Mouse (Mus musculus) mammary gland, adult 2 months (tissue): ENCODE measurements around the gene Shank3. TPM values are rescaled to one million over a fixed set of nuclear protein-coding genes. Genes with fewer than 3 reads are reported as not detected.

Source experiments
- polyA plus RNA-seq: library from polyadenylated mRNA; depleted of rRNA; stranded (reverse); fragments of >200 nt; gene quantifications from 2 replicates; pipeline ENCODE4 v1.2.3, GENCODE M21; 2012; ENCODE audit warnings: low replicate concordance; rRNA removed

The Shank3 gene
- 29.5 and 55.8 TPM in 2 replicates for polyA plus RNA-seq

GRCm38 (mm10) chr15:89498961-89499688, at the start of gene Shank3:
TSS of gene Shank3 (plus strand) at chr15:89499623.

GRCm38 (mm10) chr15:89453865-89454478, 45.5 kb upstream of the Shank3 start, which contains the start of gene Mapk8ip2:
TSS of gene Mapk8ip2 (plus strand) at chr15:89453913.

GRCm38 (mm10) chr15:89477091-89477491, 22.3 kb upstream of the Shank3 start, which contains the start of gene Arsa:
TSS of gene Arsa (minus strand) at chr15:89477425.

GRCm38 (mm10) chr15:89568114-89568513, 68.7 kb downstream of the Shank3 start, which contains the start of gene Acr:
TSS of gene Acr (plus strand) at chr15:89568326.

GRCm38 (mm10) chr15:89591723-89592455, 92.5 kb downstream of the Shank3 start, which contains the start of gene Rabl2:
TSS of gene Rabl2 (minus strand) at chr15:89591923.

Other genes with a start within 250 kb of the Shank3 start
- 309 and 314 TPM in 2 replicates for gene Sbf1, start 184.3 kb upstream of the Shank3 start, polyA plus RNA-seq
- 1.6 and 3.6 TPM in 2 replicates for gene Adm2, start 176.9 kb upstream of the Shank3 start, polyA plus RNA-seq
- gene Miox, start 165.2 kb upstream of the Shank3 start, polyA plus RNA-seq = 0.23 and 0.49 TPM in 2 replicates
- 51.5 and 67.3 TPM in 2 replicates for gene Lmf2, start 144.0 kb upstream of the Shank3 start, polyA plus RNA-seq
- 133 and 153 TPM in 2 replicates for gene Ncaph2, start 143.9 kb upstream of the Shank3 start, polyA plus RNA-seq
- 38.4 and 47.4 TPM in 2 replicates for gene Sco2, start 125.8 kb upstream of the Shank3 start, polyA plus RNA-seq
- 1.5 and 10.2 TPM in 2 replicates for gene Tymp, start 122.6 kb upstream of the Shank3 start, polyA plus RNA-seq
- 5.0 TPM in 2 replicates for gene Odf3b, start 120.3 kb upstream of the Shank3 start, polyA plus RNA-seq
- gene Klhdc7b, start 114.7 kb upstream of the Shank3 start, polyA plus RNA-seq = 0.02 TPM in 1 of 2 replicates, not detected in the other
- gene Syce3, start 89.1 kb upstream of the Shank3 start, polyA plus RNA-seq = not detected in 2 replicates
- gene Cpt1b, start 73.8 kb upstream of the Shank3 start, polyA plus RNA-seq = 40.4 and 302 TPM in 2 replicates
- gene C730034F03Rik, start 70.0 kb upstream of the Shank3 start, polyA plus RNA-seq = 0.65 and 1.2 TPM in 2 replicates
- gene Gm44502, start 69.9 kb upstream of the Shank3 start, polyA plus RNA-seq = 1.0 and 5.6 TPM in 2 replicates
- gene Chkb, start 69.7 kb upstream of the Shank3 start, polyA plus RNA-seq = 59.4 and 73.3 TPM in 2 replicates
- gene Mapk8ip2, start 45.7 kb upstream of the Shank3 start, polyA plus RNA-seq = 0.07 and 0.10 TPM in 2 replicates
- 60.5 and 78.3 TPM in 2 replicates for gene Arsa, start 22.2 kb upstream of the Shank3 start, polyA plus RNA-seq
- gene Acr, start 68.7 kb downstream of the Shank3 start, polyA plus RNA-seq = 1.1 and 2.2 TPM in 2 replicates
- gene Rabl2, start 92.3 kb downstream of the Shank3 start, polyA plus RNA-seq = 6.1 and 15.3 TPM in 2 replicates